9 mouse cellular contexts compared by ENCODE assay signal in genomic region chr17:51777813-51778212, GRCm38 (mm10). TPM values are rescaled to one million over a fixed set of nuclear protein-coding genes. Genes with fewer than 3 reads are reported as not detected.
DNase-seq lines count a peak whose midpoint lies in the region; ATAC-seq and TF ChIP-seq lines count a peak whose summit lies in the region.
"Had no signal": no experiment of that assay in that cellular context is flagged by ENCODE, and none has a peak within 500 bp of the region (broad histone marks: within the 10 kb centered on the region; RNA-seq: fewer than 3 reads in every experiment).

No protein-coding gene starts in this region.

- peak; percentile 14 for DNase-seq in adrenal gland, adult 2 months
- DNase-seq in adrenal gland, postnatal 25 days, result no peak
- peak; percentile 15 for DNase-seq in kidney, adult 2 months
- peak; percentile 55 for DNase-seq in CD4-positive helper T cell, adult 2 months (ENCODE audit: low read depth, low spot score)
- DNase-seq in forebrain, postnatal 0 days, result peak; percentile 76
- DNase-seq in ovary, adult 18-20 months (ENCODE audit: low spot score), result no peak
- no peak for DNase-seq in right cerebral cortex, postnatal 25 days

- H3K4me3 ChIP-seq in kidney, adult 2 months (ENCODE audit: insufficient read depth, low read depth, low read length), result no peak overlapping the region
- no peak overlapping the region for H3K4me3 ChIP-seq in kidney, embryonic 15.5 days (replicated peaks)
- H3K4me3 ChIP-seq in forebrain, postnatal 0 days (ENCODE audit: low read depth, low read length), result no peak overlapping the region
- H3K4me3 ChIP-seq: limb, embryonic 15.5 days had no signal

- H3K4me1 ChIP-seq in kidney, adult 2 months (ENCODE audit: control insufficient read depth, insufficient read depth, low read length), result no peaks in the 10 kb centered on the region
- H3K4me1 ChIP-seq in kidney, embryonic 15.5 days, result no peaks in the 10 kb centered on the region
- no peaks in the 10 kb centered on the region for H3K4me1 ChIP-seq in forebrain, postnatal 0 days (ENCODE audit: insufficient read depth)
- H3K4me1 ChIP-seq: limb, embryonic 15.5 days had no signal

- no peaks in the 10 kb centered on the region for H3K27me3 ChIP-seq in kidney, adult 2 months (replicated peaks; ENCODE audit: control insufficient read depth, insufficient read depth, low read length)
- no peaks in the 10 kb centered on the region for H3K27me3 ChIP-seq in kidney, embryonic 15.5 days
- H3K27me3 ChIP-seq in forebrain, postnatal 0 days (ENCODE audit: insufficient read depth, low read length), result no peaks in the 10 kb centered on the region
- H3K27me3 ChIP-seq: limb, embryonic 15.5 days had no signal

- no peak overlapping the region for H3K27ac ChIP-seq in kidney, adult 2 months (ENCODE audit: insufficient read depth, low read depth, low read length)
- H3K27ac ChIP-seq in kidney, embryonic 15.5 days, result no peak overlapping the region
- no peak overlapping the region for H3K27ac ChIP-seq in forebrain, postnatal 0 days (ENCODE audit: low read depth, low read length)
- H3K27ac ChIP-seq: limb, embryonic 15.5 days had no signal

- no peaks in the 10 kb centered on the region for H3K9me3 ChIP-seq in kidney, embryonic 15.5 days (replicated peaks)
- no peaks in the 10 kb centered on the region for H3K9me3 ChIP-seq in forebrain, postnatal 0 days (ENCODE audit: low read length)
- H3K9me3 ChIP-seq: limb, embryonic 15.5 days had no signal

- H3K9ac ChIP-seq in kidney, embryonic 15.5 days, result no peak overlapping the region
- H3K9ac ChIP-seq in forebrain, postnatal 0 days, result no peak overlapping the region
- H3K9ac ChIP-seq: limb, embryonic 15.5 days had no signal

- H3K36me3 ChIP-seq in kidney, adult 2 months (ENCODE audit: control insufficient read depth, insufficient read depth, low read length), result no peaks in the 10 kb centered on the region
- H3K36me3 ChIP-seq in kidney, embryonic 15.5 days, result peaks cover 9% of the 10 kb centered on the region; the same call in 1 of the 2 replicates
- 0 out of 2 replicates have a peak, but pooled peaks cover 7% of the 10 kb centered on the region for H3K36me3 ChIP-seq in forebrain, postnatal 0 days (ENCODE audit: insufficient read depth)

- 68% methylated on average over 1 of the region's 1 CpGs for WGBS in kidney, adult 2 months
- 76% methylated on average over 1 of the region's 1 CpGs for WGBS in kidney, embryonic 15.5 days
- WGBS in forebrain, postnatal 0 days, result 86% methylated on average over 1 of the region's 1 CpGs

- ATAC-seq in kidney, embryonic 15.5 days (replicated peaks; ENCODE audit: low FRiP score), result no peak
- ATAC-seq in forebrain, postnatal 0 days, result no peak

- TF ChIP-seq CTCF in kidney, adult 2 months (conservative IDR thresholded peaks at IDR 0.05; ENCODE audit: insufficient read depth, insufficient read length, low read depth, low read length), result no peak
- peak; percentile 70 for TF ChIP-seq CTCF in forebrain, postnatal 0 days (IDR thresholded peaks at IDR 0.05; ENCODE audit: low read depth)

- H3K4me2 ChIP-seq in kidney, embryonic 15.5 days, result no peak overlapping the region
- no peak overlapping the region for H3K4me2 ChIP-seq in forebrain, postnatal 0 days (ENCODE audit: low read depth)
- H3K4me2 ChIP-seq: limb, embryonic 15.5 days had no signal

- TF ChIP-seq POLR2A in kidney, adult 2 months (IDR thresholded peaks at IDR 0.05; ENCODE audit: low read depth, low read length), result no peak

RNA-seq across cellular contexts. Expression of gene Satb1, which starts 55.3 kb away (rescaled TPM):
- total RNA-seq in adrenal gland, adult 2 months (2021), result 10 to 100 TPM; 19.6 to 21.0 TPM
- 13.0 and 15.4 TPM in 2 replicates for polyA plus RNA-seq in adrenal gland, adult 2 months (2012; rRNA removed)
- total RNA-seq in adrenal gland, postnatal 25 days (2021), result 24.1 and 27.1 TPM in 2 replicates
- 1.8 and 4.3 TPM in 2 replicates for polyA plus RNA-seq in kidney, adult 2 months (2012; rRNA removed)
- 6.7 and 7.4 TPM in 2 replicates for polyA plus RNA-seq in kidney, embryonic 15.5 days (2015; fragmentation: Nextera tagmentation; extraction: Ambion mirVana)
- 48.5 and 49.8 TPM in 2 replicates for total RNA-seq in forebrain, postnatal 0 days (2014; rRNA removed)
- polyA plus RNA-seq in forebrain, postnatal 0 days (2015; fragmentation: Nextera tagmentation; extraction: Ambion mirVana), result 23.2 and 26.8 TPM in 2 replicates

Comparison
In these comparisons a context has a peak if more than half of its experiments do, and no peak if none do; other contexts are left out.
1. DNase-seq: peak in adrenal gland, adult 2 months (single experiment), kidney, adult 2 months (single experiment), CD4-positive helper T cell, adult 2 months (single experiment) and forebrain, postnatal 0 days (single experiment); none in adrenal gland, postnatal 25 days (single experiment), ovary, adult 18-20 months (single experiment) and right cerebral cortex, postnatal 25 days (single experiment).